Mouse (Mus musculus): ENCODE data around the gene Olfr1034. TPM values are rescaled to one million over a fixed set of nuclear protein-coding genes. Genes with fewer than 3 reads are reported as not detected.

Gene Olfr1034
- total RNA-seq (2023): not detected

GRCm38 (mm10) chr2:86045561-86045960 lies at the start of gene Olfr1034:
Gene Olfr1034, plus strand, starts transcription at chr2:86045861.

DNA sequence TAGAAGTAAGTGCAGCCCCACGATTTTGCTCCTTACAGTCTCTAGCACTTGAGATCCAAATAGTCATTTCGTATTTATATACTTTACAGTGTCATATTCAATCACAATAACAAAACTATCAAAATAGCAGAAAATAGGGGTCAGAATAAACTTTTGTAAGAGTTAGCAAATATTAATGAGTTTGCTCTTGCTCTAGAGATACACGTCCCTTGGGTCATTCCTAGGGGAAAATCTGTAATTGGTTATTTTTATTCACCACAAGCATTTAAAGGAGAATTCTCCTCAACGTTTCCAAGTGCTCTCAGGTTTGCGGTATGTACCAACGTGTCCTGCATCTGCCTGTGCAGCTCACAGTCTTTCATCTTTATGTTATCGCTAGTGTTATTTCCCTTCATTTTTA lies 40.4 kb upstream of the Olfr1034 start, which contains the start of gene Olfr1032:
Gene Olfr1032 (plus strand): TSS at position 301 of the 400 bp plus-strand sequence.

GRCm38 (mm10) chr2:86020406-86020805 lies 25.3 kb upstream of the Olfr1034 start, which contains the start of gene Olfr1033:
Gene Olfr1033, plus strand, starts transcription at chr2:86020633.

DNA sequence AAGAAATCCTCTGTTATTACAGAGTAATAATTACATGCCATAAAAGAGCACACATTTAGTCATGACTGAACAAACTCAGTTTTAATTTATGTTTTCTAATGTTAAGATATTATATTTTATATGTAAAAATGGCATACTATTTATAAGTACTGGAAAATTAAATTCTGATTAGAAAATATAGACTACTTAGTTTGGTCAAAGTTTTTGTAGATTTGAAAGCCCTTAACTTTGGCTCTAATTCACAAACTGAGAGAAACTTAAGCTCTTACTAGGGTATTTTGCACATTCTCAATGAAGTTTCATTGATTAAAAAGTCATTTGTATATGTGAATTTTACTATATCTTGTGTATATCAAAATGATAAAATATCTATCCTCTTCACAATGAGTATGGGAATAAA lies 28.0 kb downstream of the Olfr1034 start, which contains the start of gene Olfr1036:
Gene Olfr1036 (plus strand): TSS at position 301 of the 400 bp plus-strand sequence.

DNA sequence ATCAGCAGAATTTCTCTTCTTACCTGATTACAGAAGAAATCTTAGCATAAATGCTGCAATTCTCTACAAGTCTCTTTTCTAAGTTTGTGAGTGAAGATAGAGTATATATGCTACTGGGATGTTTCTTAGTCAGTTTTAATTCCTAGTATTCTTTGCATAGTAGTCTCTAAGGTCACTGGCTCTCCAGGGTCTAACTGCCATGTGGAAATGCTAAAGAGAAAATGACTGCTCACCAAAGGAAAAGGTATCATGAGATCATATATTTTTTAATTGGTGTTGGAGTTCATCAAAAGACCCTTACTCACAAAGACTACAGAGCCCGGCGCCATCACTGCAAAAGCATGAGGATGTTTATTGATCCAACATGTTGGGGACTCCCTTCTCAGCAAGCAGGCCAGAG lies 41.6 kb downstream of the Olfr1034 start, which contains the start of gene Olfr1037:
Gene Olfr1037 (minus strand): TSS at position 101 of the 400 bp plus-strand sequence.

Other genes with a start within 250 kb of the Olfr1034 start
- gene Olfr1016, start 243.3 kb upstream of the Olfr1034 start, total RNA-seq (2023): not detected
- gene Olfr1018, start 227.4 kb upstream of the Olfr1034 start, total RNA-seq (2023): not detected
- gene Olfr1019, start 200.4 kb upstream of the Olfr1034 start, total RNA-seq (2023): not detected
- not detected for gene Olfr1020, start 198.8 kb upstream of the Olfr1034 start, total RNA-seq (2023)
- gene Olfr1022, start 177.3 kb upstream of the Olfr1034 start, total RNA-seq (2023): not detected
- not detected for gene Olfr1023, start 160.2 kb upstream of the Olfr1034 start, total RNA-seq (2023)
- gene Olfr1024, start 140.8 kb upstream of the Olfr1034 start, total RNA-seq (2023): not detected
- gene Olfr1025-ps1, start 130.7 kb upstream of the Olfr1034 start, total RNA-seq (2023): not detected
- not detected for gene Olfr1026, start 124.3 kb upstream of the Olfr1034 start, total RNA-seq (2023)
- gene Olfr1028, start 95.4 kb upstream of the Olfr1034 start, total RNA-seq (2023): not detected
- gene Olfr1029, start 72.0 kb upstream of the Olfr1034 start, total RNA-seq (2023): not detected
- gene Olfr1030, start 66.6 kb upstream of the Olfr1034 start, total RNA-seq (2023): not detected
- not detected for gene Olfr1031, start 55.6 kb upstream of the Olfr1034 start, total RNA-seq (2023)
- not detected for gene Olfr1032, start 40.3 kb upstream of the Olfr1034 start, total RNA-seq (2023)
- gene Olfr1033, start 25.2 kb upstream of the Olfr1034 start, total RNA-seq (2023): not detected
- gene Olfr1036, start 28.1 kb downstream of the Olfr1034 start, total RNA-seq (2023): not detected
- gene Olfr1037, start 41.5 kb downstream of the Olfr1034 start, total RNA-seq (2023): not detected
- not detected for gene Olfr1039, start 90.1 kb downstream of the Olfr1034 start, total RNA-seq (2023)
- not detected for gene Olfr1040, start 100.9 kb downstream of the Olfr1034 start, total RNA-seq (2023)
- gene Olfr1042, start 116.0 kb downstream of the Olfr1034 start, total RNA-seq (2023): not detected
- gene Olfr1043, start 121.7 kb downstream of the Olfr1034 start, total RNA-seq (2023): not detected
- not detected for gene Olfr1044, start 132.0 kb downstream of the Olfr1034 start, total RNA-seq (2023)
- not detected for gene Olfr52, start 139.8 kb downstream of the Olfr1034 start, total RNA-seq (2023)
- not detected for gene Olfr1045, start 157.1 kb downstream of the Olfr1034 start, total RNA-seq (2023)
- not detected for gene Olfr1046, start 173.5 kb downstream of the Olfr1034 start, total RNA-seq (2023)
- not detected for gene Olfr1047, start 185.5 kb downstream of the Olfr1034 start, total RNA-seq (2023)
- gene Olfr1048, start 194.4 kb downstream of the Olfr1034 start, total RNA-seq (2023): not detected
- not detected for gene Olfr1049, start 212.5 kb downstream of the Olfr1034 start, total RNA-seq (2023)
- gene Olfr1051, start 233.2 kb downstream of the Olfr1034 start, total RNA-seq (2023): not detected
- gene Olfr1052, start 246.6 kb downstream of the Olfr1034 start, total RNA-seq (2023): not detected

Measured in neutrophil, adult 59 days (primary cell).